Mouse (Mus musculus): ENCODE measurements at regions not wholly inside any gene's neighbourhood (a gene's known extent, or its start where the extent isn't known, plus 50 kb on each side); places are given as distances from the start of the nearest gene placed in this dataset.
A peak's percentile ranks its signal among the peaks of the same experiment; 100 is the strongest.

DNA sequence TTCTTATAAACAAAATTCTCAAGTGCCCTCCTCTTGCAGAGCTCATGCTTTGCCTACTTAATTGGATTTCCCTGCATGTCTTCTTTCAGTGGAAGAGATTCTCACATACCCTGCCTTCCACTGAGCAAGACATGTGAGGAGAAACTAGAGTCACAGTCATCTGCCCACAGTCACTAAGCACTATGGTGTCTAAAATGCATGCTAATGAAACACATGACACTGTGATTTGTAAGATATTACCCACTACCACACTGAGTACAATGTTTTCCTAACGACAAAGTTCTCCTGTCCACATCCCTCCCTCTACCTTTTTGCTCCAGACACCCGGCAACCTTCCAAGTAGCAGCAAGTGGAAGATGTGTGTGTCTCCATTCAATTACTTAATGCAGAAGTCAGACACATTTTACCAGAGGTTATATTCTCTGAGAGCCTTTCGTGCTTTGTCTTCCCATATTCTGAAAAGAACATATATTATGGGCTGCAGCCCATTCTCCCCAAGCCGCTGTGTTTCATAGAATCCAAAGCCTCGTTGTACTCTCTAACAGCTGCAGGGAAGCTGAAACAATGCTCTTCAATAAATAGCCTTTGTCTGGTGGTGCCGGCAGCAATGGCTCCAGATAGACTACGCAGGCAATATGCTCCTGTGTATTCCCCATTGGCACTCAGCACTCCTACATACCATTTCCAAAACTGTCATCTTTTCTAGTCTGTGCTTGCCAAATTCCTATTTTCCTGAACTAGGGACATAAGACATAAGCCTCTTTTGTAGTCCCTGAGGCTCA is 670.7 kb downstream of the Poteg start:
- WGBS = 74% methylated on average over 7 of the region's 7 CpGs
- Histone ChIP-seq H3K9me3 (no peaks in the 10 kb centered on the region), H3K4me1 (no peaks in the 10 kb centered on the region), H3K27me3 (ENCODE audit: insufficient read depth, poor library complexity, severe bottlenecking) (no peaks in the 10 kb centered on the region), H3K4me3 (no peak overlapping the region), H3K36me3 (no peaks in the 10 kb centered on the region), H3K27ac (no peak overlapping the region)
- no peak for DNase-seq (ENCODE audit: low spot score)

DNA sequence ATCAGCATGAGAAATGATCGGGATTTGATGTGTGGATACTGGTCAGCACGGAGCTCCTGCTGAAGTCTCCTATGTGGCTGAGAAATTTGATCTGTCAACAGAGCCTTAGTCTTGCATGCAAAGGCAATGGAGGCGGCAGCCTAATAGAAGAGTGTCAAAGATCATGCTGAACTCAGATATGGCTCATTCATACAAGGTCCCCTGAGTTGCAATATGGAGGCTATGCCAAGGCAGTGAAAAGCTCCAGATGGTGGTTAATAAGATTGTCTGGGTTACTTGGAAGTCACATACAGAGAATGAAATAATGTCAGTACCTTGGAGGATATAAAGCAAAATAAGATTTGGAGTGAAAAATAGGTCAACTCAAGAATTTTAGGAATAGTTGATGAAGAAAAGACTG is 677.6 kb downstream of the Poteg start:
- 75% methylated on average over 3 of the region's 3 CpGs for WGBS
- Histone ChIP-seq H3K4me1 (no peaks in the 10 kb centered on the region), H3K9me3 (no peaks in the 10 kb centered on the region), H3K27ac (no peak overlapping the region), H3K36me3 (no peaks in the 10 kb centered on the region), H3K4me3 (no peak overlapping the region), H3K27me3 (ENCODE audit: insufficient read depth, poor library complexity, severe bottlenecking) (no peaks in the 10 kb centered on the region)
- no peak for DNase-seq (ENCODE audit: low spot score)

DNA sequence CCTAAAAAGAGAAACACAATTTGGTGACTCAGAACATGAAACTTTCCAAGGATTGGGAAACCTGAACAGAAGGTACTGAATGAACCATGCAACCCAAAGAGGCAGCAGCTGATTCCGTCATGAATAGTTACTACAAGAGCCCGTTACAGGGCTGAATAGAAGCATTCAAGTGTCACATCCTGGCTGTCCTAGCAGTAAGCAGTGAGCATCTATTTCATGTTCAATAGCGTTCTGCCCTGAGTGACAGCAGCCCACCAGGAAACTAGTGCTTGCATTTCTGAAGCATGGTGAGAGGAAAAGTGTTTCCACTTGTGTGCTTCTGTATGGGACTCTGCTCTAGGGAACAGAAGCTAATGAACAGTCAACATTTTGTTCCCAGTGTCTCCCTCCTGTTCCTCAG is 694.4 kb downstream of the Poteg start:
- Histone ChIP-seq H3K36me3 (no peaks in the 10 kb centered on the region), H3K9me3 (no peaks in the 10 kb centered on the region), H3K27ac (no peak overlapping the region), H3K4me1 (no peaks in the 10 kb centered on the region), H3K4me3 (no peak overlapping the region), H3K27me3 (ENCODE audit: insufficient read depth, poor library complexity, severe bottlenecking) (no peaks in the 10 kb centered on the region)
- DNase-seq (ENCODE audit: low spot score) = no peak
- 77% methylated on average over 3 of the region's 3 CpGs for WGBS

DNA sequence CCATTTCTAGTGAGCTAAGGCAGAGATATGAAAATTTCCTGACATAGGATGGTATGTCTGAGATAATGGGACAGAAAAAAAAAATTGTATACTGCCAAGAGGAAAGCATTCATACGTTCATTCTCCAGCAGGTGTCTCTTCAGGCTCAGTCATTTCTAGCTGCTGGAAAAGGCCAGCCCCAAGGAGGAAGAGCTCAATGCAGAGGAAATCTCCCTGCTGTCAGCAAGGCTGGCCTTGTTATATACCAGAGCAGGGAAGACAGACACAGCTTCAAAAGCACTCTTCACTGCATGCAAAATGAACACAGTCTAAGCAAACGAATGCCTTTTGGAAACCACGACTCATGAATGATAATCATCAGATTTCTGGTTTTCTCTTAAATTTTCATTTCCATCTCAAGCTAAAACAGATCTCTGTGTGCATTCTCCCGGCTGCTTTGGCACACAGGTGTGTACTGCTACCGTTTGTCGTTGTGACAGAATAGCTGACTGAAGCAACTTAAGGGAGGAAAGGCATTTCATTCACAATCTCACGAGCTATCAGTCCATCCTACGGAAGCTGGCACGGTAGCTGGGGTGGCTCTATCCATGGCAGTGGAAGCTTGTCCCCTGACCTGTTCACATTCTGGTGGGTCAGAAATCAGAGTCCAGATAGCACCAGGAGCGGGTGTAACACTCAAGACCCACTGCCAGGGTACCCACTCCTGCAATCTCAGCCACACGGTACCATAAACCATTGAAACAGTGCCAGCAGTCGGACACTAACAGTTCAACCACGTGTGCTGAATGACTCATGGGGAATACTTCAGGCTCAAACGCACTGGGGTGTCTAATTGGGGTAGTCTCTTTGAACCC is 701.4 kb downstream of the Poteg start:
- H3K27me3 ChIP-seq (ENCODE audit: insufficient read depth, poor library complexity, severe bottlenecking) = no peaks in the 10 kb centered on the region
- 64% methylated on average over 14 of the region's 14 CpGs for WGBS
- no peaks in the 10 kb centered on the region for H3K36me3 ChIP-seq
- no peaks in the 10 kb centered on the region for H3K9me3 ChIP-seq
- H3K4me3 ChIP-seq = no peak overlapping the region
- H3K27ac ChIP-seq = no peak overlapping the region
- H3K4me1 ChIP-seq = no peaks in the 10 kb centered on the region; the same call in 1 of the 2 replicates
- peak; percentile 78 for DNase-seq (ENCODE audit: low spot score)

DNA sequence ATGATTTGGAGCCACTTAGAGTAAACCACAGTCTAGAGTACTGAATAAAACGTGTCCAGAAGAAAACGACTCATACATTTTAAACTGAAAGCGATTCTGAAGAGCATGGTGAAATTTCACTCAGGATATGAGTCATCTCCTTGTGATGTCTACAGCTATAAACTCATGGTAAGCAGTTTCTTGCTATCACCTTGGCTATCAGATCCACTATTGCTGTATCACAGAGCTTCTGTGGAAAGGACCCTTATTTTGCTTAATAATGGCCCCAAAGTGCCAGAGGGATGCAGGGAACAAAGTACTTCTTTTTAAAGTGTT is 701.9 kb downstream of the Poteg start:
- 82% methylated on average over 3 of the region's 3 CpGs for WGBS
- no peak overlapping the region for H3K4me3 ChIP-seq
- no peaks in the 10 kb centered on the region; the same call in 1 of the 2 replicates for H3K4me1 ChIP-seq
- no peaks in the 10 kb centered on the region for H3K9me3 ChIP-seq
- H3K27ac ChIP-seq = no peak overlapping the region
- DNase-seq (ENCODE audit: low spot score) = no peak
- H3K36me3 ChIP-seq = no peaks in the 10 kb centered on the region
- H3K27me3 ChIP-seq (ENCODE audit: insufficient read depth, poor library complexity, severe bottlenecking) = no peaks in the 10 kb centered on the region

DNA sequence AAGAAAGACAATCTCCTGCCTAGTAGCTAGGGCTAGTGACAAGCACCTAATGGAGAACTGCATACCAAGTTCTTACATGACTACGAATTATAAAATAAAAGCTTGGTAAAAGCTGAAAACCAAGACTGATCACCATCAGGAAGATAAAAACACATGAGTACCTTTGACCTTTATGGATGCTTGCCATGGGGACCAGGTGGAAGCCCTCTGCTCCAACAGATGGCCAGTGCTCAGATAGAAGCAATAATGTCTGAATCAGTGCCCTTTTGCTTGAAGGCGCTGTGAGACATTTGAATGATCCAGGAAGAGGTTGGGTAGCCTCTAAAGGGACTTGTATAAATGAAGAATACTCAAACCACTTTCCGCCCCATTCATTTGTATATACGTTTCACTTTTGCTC is 713.2 kb downstream of the Poteg start:
- no peaks in the 10 kb centered on the region for H3K9me3 ChIP-seq
- H3K4me3 ChIP-seq = no peak overlapping the region
- no peak overlapping the region for H3K27ac ChIP-seq
- DNase-seq (ENCODE audit: low spot score) = no peak
- H3K4me1 ChIP-seq = no peaks in the 10 kb centered on the region
- H3K36me3 ChIP-seq = no peaks in the 10 kb centered on the region
- WGBS = 79% methylated on average over 4 of the region's 4 CpGs
- H3K27me3 ChIP-seq (ENCODE audit: insufficient read depth, poor library complexity, severe bottlenecking) = no peaks in the 10 kb centered on the region

DNA sequence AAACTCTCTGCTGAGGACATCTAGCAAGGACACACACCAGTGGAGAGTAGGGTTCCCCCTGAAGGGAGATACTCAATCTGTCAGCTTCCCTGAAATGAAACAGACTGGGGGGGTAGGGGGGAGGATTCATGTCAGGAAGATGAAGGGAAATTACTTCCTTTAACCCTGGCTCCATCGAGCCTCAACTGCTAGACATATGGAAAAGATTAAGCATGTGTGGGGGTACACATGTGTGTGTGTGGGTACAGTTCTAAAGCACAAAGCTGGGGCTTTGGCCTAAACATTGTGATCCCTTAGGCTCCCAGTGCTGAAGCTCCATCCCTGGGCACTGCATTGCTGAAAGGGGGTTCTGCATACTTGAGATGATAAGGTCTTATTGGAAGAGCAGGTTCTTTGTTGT is 720.6 kb downstream of the Poteg start:
- H3K27ac ChIP-seq = no peak overlapping the region
- H3K9me3 ChIP-seq = no peaks in the 10 kb centered on the region
- 0 out of 2 replicates have a peak, but pooled peaks cover 4% of the 10 kb centered on the region for H3K4me1 ChIP-seq
- no peak for DNase-seq (ENCODE audit: low spot score)
- H3K4me3 ChIP-seq = no peak overlapping the region
- no peaks in the 10 kb centered on the region for H3K27me3 ChIP-seq (ENCODE audit: insufficient read depth, poor library complexity, severe bottlenecking)
- WGBS = 55% methylated on average over 1 of the region's 1 CpGs
- H3K36me3 ChIP-seq = no peaks in the 10 kb centered on the region

DNA sequence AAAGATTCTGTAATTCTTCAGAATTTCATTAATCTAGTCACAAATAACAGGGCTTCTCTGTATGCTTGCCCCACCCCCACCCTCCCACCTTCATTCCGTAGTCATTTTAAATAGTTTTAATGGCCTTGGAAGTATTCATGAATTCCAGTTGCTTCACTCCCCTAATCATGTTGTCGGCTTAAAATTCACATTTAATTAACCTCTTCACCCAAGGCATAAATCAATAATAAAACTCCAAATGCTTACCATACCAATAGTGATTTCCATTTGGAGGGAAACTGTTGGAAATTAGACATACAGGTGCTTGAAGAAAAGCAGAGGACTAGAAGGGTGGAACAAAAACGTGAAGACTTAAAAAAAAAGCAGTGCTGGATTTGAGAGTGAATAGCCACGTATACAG is 724.0 kb downstream of the Poteg start:
- Histone ChIP-seq H3K27ac (no peak overlapping the region), H3K36me3 (no peaks in the 10 kb centered on the region), H3K27me3 (ENCODE audit: insufficient read depth, poor library complexity, severe bottlenecking) (no peaks in the 10 kb centered on the region), H3K9me3 (no peaks in the 10 kb centered on the region), H3K4me3 (no peak overlapping the region), H3K4me1 (0 out of 2 replicates have a peak, but pooled peaks cover 4% of the 10 kb centered on the region)
- 59% methylated on average over 4 of the region's 4 CpGs for WGBS
- DNase-seq (ENCODE audit: low spot score) = no peak

DNA sequence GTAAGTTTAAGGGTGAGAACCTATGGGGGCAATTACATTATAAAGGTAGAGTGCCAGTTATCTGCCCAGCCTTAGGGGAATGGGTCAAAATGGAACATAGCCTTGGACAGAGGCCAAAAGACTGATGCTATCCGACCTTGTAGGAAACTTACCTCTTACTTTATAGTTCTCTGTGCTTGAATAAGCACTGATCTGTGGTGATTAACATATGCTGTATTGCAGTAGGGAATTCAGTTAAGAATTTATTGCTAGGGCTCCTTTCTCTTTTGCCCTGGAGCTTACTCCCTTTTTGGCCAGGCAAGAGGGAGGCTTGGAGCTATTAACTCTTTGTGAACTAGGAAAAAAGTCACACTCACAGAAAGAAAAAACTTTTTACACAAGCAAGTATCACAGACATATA is 748.5 kb downstream of the Poteg start:
- no peaks in the 10 kb centered on the region for H3K36me3 ChIP-seq
- 62% methylated on average over 1 of the region's 1 CpGs for WGBS
- no peak overlapping the region for H3K4me3 ChIP-seq
- H3K4me1 ChIP-seq = no peaks in the 10 kb centered on the region
- no peaks in the 10 kb centered on the region for H3K27me3 ChIP-seq (ENCODE audit: insufficient read depth, poor library complexity, severe bottlenecking)
- no peaks in the 10 kb centered on the region for H3K9me3 ChIP-seq
- no peak overlapping the region for H3K27ac ChIP-seq
- no peak for DNase-seq (ENCODE audit: low spot score)

DNA sequence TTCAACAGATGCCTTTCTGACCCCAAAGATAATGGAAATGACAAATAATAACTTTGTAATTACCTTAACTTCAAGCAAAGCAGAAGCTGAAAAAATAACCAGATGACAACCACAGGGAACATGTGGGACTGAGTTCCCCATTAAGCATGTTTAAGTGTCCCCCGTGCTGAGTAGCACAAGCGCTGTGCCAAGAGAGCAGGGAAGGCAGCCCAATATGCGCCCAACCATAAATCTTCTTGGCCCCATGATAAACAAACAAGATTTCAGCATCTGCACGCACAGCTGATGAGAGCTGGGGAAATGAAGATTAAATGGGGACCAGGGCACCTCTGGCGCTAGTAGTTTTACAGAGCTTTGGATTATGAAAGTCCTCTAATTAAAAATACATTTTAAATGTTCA is 788.1 kb downstream of the Poteg start:
- DNase-seq (ENCODE audit: low spot score) = no peak
- Histone ChIP-seq H3K4me3 (no peak overlapping the region), H3K9me3 (no peaks in the 10 kb centered on the region), H3K27ac (no peak overlapping the region), H3K36me3 (no peaks in the 10 kb centered on the region), H3K4me1 (no peaks in the 10 kb centered on the region), H3K27me3 (ENCODE audit: insufficient read depth, poor library complexity, severe bottlenecking) (no peaks in the 10 kb centered on the region)
- 86% methylated on average over 5 of the region's 5 CpGs for WGBS

DNA sequence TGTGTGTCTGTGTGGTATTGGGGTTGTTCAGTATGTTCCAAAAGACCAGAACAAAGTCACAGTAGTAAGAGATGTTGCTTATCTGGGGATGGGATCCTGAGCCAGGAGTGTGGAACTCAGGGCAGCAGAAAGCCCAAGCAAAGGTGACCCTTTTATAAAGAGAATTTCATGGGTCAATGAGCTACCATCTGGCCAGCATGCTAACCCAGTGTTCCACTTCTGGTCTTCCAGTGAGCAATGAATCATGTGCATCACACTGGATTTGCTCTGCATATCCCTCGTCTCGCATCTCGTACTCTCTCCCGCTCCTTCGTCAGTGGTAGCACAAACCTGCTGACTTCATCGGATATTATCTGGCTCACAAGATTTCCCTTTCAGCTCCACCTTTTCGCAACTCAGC is 791.9 kb downstream of the Poteg start:
- no peaks in the 10 kb centered on the region for H3K9me3 ChIP-seq
- no peak overlapping the region for H3K4me3 ChIP-seq
- 89% methylated on average over 7 of the region's 7 CpGs for WGBS
- no peaks in the 10 kb centered on the region for H3K4me1 ChIP-seq
- no peaks in the 10 kb centered on the region for H3K27me3 ChIP-seq (ENCODE audit: insufficient read depth, poor library complexity, severe bottlenecking)
- H3K27ac ChIP-seq = no peak overlapping the region
- DNase-seq (ENCODE audit: low spot score) = no peak
- H3K36me3 ChIP-seq = no peaks in the 10 kb centered on the region

DNA sequence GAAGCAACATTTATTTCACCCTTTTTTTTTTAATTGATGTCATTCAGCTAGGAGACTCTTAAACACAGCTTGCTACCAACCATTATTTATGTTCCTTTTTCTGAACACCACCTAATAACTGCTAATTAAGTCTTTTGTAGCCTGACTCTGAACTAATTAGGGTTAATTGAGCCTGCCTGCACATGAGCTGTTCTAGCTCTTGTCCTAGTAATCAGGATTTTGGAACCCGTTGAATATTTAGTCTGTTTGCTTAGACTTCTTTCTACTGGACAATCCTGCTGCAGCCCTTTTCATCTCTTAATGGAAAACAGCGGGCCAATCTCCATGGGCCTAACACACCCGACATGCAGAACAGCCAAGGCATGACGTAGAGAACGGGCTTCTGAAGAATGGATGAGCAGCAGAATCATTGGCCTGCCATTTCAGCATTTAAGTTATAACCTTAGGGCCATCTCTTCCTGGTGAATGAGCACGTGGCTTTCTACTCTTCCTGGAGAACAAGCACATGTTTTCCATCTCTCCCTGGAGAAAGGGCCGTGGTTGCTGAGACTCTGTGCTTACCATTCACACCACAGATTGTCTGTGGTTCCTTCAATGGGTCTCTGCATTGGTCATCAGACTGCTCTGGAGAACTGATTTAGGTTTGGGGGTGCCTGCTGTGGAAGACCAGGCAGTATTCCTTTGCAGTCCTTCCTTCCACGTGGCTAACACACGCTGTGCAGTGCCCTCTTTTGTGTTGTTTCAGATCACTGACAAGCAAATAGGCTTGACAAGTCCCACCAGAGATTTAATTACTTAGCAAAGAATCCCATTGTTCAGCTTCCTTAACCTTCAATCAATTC is 805.1 kb downstream of the Poteg start:
- Histone ChIP-seq H3K27me3 (ENCODE audit: insufficient read depth, poor library complexity, severe bottlenecking) (no peaks in the 10 kb centered on the region), H3K36me3 (no peaks in the 10 kb centered on the region), H3K4me1 (no peaks in the 10 kb centered on the region), H3K4me3 (no peak overlapping the region), H3K27ac (no peak overlapping the region), H3K9me3 (no peaks in the 10 kb centered on the region)
- 79% methylated on average over 9 of the region's 9 CpGs for WGBS
- no peak for DNase-seq (ENCODE audit: low spot score)

DNA sequence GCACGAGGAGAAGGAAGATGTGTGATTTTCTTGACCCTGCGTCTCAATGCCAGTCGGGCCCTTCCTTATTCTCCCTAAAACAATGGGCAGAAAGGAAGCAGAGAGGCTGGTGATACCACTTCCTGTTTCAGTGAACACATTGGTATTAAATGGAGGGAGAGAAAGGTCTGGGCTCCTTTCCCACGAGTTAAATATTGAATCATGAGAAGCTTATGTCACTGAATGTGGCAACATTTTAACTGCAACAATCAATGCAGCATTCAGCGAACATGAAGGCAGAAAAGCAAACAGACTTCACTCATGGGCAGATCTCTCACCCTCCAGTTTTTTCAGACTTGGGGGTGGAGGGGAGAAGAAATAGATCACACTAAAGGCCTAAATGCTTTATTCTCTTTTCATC is 819.8 kb downstream of the Poteg start:
- H3K4me1 ChIP-seq = no peaks in the 10 kb centered on the region
- no peaks in the 10 kb centered on the region for H3K36me3 ChIP-seq
- no peaks in the 10 kb centered on the region for H3K9me3 ChIP-seq
- no peak overlapping the region for H3K4me3 ChIP-seq
- no peak for DNase-seq (ENCODE audit: low spot score)
- 66% methylated on average over 5 of the region's 5 CpGs for WGBS
- H3K27me3 ChIP-seq (ENCODE audit: insufficient read depth, poor library complexity, severe bottlenecking) = no peaks in the 10 kb centered on the region
- no peak overlapping the region for H3K27ac ChIP-seq

Measured in heart, embryonic 10.5 days (tissue).